Mouse (Mus musculus): ENCODE measurements at regions not wholly inside any gene's neighbourhood (a gene's known extent, or its start where the extent isn't known, plus 50 kb on each side); places are given as distances from the start of the nearest gene placed in this dataset.

DNA sequence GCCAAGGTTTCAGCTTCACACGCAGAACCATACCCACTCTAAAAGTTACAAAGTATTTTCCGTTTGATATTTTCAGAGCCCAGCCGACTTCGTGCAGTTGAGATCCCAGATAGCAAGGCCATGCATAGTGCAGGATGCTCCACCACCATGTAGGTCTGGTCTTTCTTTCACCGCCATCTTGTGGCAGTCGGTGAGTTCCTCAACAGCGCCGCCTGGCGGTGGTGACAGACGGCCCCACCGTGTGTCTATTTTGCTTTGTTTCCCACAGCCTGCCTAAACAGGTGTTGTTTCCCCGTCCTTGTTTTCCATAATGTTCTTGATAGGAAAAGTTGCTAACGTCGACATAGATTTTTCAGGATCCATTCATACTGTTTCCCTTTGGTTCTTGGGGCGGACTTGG is 208.3 kb upstream of the Zdhhc25 start:
- TF ChIP-seq CTCF (conservative IDR thresholded peaks at IDR 0.05; ENCODE audit: low read length) (peak; percentile 45), NANOG (IDR thresholded peaks at IDR 0.05; ENCODE audit: borderline replicate concordance, low read length) (no peak), POU5F1 (IDR thresholded peaks at IDR 0.05; ENCODE audit: borderline replicate concordance, low read length) (no peak)
